Mouse (Mus musculus) myocyte (in vitro differentiated cells): ENCODE data around the gene Ifna6. TPM values are rescaled to one million over a fixed set of nuclear protein-coding genes. Genes with fewer than 3 reads are reported as not detected.
"Not testable (repeated sequence)": the region's sequence is repeated elsewhere in the genome, so short reads cannot be mapped to it uniquely, and the experiment has no call there.

Experiments
- H3K27me3 ChIP-seq: one replicate; pipeline ENCODE4 v1.6.1; 2011; ENCODE audit not compliant: control insufficient read depth, insufficient read depth, insufficient read length
- H3K36me3 ChIP-seq: one replicate; pipeline ENCODE4 v1.6.1; 2011; ENCODE audit not compliant: control insufficient read depth, insufficient read depth
- H3K4me2 ChIP-seq: one replicate; pipeline ENCODE4 v1.6.1; 2011; ENCODE audit warnings: low read depth, control low read depth
- H3K4me3 ChIP-seq: one replicate; pipeline ENCODE4 v1.5.1; 2011; ENCODE audit warnings: mild to moderate bottlenecking, control low read depth, moderate library complexity
- H3K79me2 ChIP-seq: one replicate; pipeline ENCODE4 v1.6.1; 2011; ENCODE audit not compliant: control insufficient read depth, insufficient read depth
- H3ac ChIP-seq: one replicate; pipeline ENCODE4 v1.6.1; 2011; ENCODE audit not compliant: control insufficient read depth, insufficient read length
- polyA plus RNA-seq: library from polyadenylated mRNA; unstranded; fragments of >200 nt; fragmentation: generic; extraction: Trizol; gene quantifications from one replicate; pipeline ENCODE4 v1.2.1, GENCODE M21; 2012; ENCODE audit warnings: missing spikeins

Ifna6 gene
- not detected for polyA plus RNA-seq

DNA sequence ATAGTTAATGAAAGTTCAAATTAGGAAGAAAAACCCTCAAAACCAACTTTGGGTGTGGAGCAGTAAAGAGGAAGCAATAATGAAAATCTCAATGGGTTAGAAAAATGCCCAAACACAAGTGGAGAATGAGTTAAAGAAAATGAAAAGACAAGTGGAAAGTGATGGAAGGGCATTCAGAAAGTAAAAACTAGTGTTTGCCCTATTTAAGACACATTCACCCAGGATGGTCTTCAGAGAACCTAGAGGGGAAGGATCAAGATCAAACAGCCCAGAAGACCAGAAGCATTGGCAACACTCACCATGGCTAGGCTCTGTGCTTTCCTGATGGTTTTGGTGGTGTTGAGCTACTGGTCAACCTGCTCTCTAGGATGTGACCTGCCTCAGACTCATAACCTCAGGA is at the start of gene Ifna6:
Gene Ifna6, plus strand, starts transcription at position 301 of the 400 bp plus-strand sequence.
- not testable (repeated sequence) for H3K79me2 ChIP-seq, H3K4me2 ChIP-seq, H3ac ChIP-seq, H3K4me3 ChIP-seq, H3K36me3 ChIP-seq, H3K27me3 ChIP-seq

DNA sequence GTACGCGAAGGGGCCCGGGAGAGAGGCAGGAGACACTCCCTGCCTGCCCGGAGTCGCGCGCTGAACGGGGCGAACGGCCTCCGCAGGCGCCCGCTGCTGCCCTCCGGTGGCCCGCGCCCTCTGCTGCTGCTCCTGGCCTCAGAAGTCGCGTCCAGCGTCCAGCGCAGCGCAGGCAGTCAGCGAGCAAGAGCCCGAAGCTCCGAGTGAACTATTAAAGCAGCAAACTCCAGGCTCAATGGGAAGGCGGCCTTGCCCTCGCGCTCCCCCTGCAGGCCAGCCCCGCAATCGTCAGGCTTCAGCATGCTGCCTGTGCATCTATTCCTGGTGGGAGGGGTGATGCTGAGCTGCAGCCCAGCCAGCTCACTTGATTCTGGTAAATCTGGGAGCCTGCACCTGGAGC is 47.7 kb upstream of the Ifna6 start, which contains the start of gene Gm13272:
Gene Gm13272, plus strand, starts transcription at position 301 of the 400 bp plus-strand sequence.
- H3K79me2 ChIP-seq, H3K4me2 ChIP-seq, H3K36me3 ChIP-seq, H3K4me3 ChIP-seq, H3K27me3 ChIP-seq, H3ac ChIP-seq: not testable (repeated sequence)

DNA sequence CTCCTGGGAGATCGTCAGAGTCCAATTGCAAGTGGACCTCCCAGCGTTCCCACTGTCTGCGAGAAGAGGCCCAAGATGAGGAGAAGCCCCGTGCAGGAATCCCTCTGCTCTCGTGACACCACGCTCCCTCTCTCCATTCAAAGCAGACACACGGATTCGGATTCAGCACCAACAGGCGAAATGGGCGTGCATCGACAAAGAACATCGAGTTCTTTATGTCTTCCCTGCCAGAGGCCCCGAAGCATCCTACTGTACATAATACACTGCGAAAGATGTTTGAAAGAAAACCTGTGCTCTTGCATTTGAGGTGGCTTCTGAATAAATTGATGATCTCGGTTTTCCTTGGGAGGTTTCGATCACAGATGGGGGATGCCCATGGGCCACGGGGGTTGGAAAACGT is 46.9 kb upstream of the Ifna6 start:
- H3K4me3 ChIP-seq, H3K79me2 ChIP-seq, H3K4me2 ChIP-seq, H3K27me3 ChIP-seq, H3K36me3 ChIP-seq, H3ac ChIP-seq: not testable (repeated sequence)

DNA sequence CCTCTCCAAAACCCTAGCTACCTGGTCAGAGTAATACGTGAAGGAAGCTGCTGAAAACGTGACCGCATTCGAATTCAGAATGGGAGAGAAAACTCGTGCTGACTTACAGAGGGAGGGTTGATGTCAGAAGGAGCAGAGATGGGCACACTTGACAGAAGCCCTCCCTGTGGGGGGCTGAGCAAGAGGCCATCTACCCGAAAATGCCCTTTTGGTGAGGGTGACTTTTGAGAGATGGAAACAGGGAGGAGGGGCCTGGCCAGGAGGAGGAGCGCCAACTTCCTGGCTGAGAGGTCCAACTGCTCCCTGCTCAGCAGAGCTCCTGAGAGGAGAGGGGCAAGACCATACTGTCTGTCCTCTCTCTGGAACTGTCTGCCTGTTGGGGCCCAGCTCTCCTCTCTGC is 45.4 kb upstream of the Ifna6 start, which contains the start of gene Ifnz:
Gene Ifnz, plus strand, starts transcription at position 301 of the 400 bp plus-strand sequence.
- H3ac ChIP-seq, H3K4me2 ChIP-seq, H3K27me3 ChIP-seq, H3K4me3 ChIP-seq, H3K36me3 ChIP-seq, H3K79me2 ChIP-seq: not testable (repeated sequence)

DNA sequence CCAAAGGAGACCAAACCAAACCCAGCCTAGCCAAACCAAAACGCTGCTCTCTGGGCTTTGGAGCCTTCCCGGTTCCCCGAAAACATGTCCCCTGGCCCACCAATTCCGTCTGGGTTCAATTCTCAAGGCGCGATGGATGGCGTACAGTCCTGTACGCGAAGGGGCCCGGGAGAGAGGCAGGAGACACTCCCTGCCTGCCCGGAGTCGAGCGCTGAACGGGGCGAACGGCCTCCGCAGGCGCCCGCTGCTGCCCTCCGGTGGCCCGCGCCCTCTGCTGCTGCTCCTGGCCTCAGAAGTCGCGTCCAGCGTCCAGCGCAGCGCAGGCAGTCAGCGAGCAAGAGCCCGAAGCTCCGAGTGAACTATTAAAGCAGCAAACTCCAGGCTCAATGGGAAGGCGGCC is 44.9 kb upstream of the Ifna6 start:
- H3K4me2 ChIP-seq, H3ac ChIP-seq, H3K79me2 ChIP-seq, H3K4me3 ChIP-seq, H3K27me3 ChIP-seq, H3K36me3 ChIP-seq: not testable (repeated sequence)

DNA sequence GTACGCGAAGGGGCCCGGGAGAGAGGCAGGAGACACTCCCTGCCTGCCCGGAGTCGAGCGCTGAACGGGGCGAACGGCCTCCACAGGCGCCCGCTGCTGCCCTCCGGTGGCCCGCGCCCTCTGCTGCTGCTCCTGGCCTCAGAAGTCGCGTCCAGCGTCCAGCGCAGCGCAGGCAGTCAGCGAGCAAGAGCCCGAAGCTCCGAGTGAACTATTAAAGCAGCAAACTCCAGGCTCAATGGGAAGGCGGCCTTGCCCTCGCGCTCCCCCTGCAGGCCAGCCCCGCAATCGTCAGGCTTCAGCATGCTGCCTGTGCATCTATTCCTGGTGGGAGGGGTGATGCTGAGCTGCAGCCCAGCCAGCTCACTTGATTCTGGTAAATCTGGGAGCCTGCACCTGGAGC is 41.8 kb upstream of the Ifna6 start, which contains the start of gene Gm13276:
Gene Gm13276, plus strand, starts transcription at position 301 of the 400 bp plus-strand sequence.
- H3ac ChIP-seq, H3K4me3 ChIP-seq, H3K4me2 ChIP-seq, H3K79me2 ChIP-seq, H3K36me3 ChIP-seq, H3K27me3 ChIP-seq: not testable (repeated sequence)

DNA sequence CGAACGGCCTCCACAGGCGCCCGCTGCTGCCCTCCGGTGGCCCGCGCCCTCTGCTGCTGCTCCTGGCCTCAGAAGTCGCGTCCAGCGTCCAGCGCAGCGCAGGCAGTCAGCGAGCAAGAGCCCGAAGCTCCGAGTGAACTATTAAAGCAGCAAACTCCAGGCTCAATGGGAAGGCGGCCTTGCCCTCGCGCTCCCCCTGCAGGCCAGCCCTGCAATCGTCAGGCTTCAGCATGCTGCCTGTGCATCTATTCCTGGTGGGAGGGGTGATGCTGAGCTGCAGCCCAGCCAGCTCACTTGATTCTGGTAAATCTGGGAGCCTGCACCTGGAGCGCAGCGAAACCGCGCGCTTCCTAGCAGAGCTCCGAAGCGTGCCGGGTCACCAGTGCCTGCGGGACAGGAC is 38.8 kb upstream of the Ifna6 start, which contains the start of gene Gm13277:
Gene Gm13277, plus strand, starts transcription at position 231 of the 400 bp plus-strand sequence.
- H3K4me3 ChIP-seq, H3K27me3 ChIP-seq, H3ac ChIP-seq, H3K4me2 ChIP-seq, H3K79me2 ChIP-seq, H3K36me3 ChIP-seq: not testable (repeated sequence)

DNA sequence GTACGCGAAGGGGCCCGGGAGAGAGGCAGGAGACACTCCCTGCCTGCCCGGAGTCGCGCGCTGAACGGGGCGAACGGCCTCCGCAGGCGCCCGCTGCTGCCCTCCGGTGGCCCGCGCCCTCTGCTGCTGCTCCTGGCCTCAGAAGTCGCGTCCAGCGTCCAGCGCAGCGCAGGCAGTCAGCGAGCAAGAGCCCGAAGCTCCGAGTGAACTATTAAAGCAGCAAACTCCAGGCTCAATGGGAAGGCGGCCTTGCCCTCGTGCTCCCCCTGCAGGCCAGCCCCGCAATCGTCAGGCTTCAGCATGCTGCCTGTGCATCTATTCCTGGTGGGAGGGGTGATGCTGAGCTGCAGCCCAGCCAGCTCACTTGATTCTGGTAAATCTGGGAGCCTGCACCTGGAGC is 36.0 kb upstream of the Ifna6 start, which contains the start of gene Gm13278:
Gene Gm13278, plus strand, starts transcription at position 301 of the 400 bp plus-strand sequence.
- not testable (repeated sequence) for H3ac ChIP-seq, H3K4me3 ChIP-seq, H3K36me3 ChIP-seq, H3K4me2 ChIP-seq, H3K79me2 ChIP-seq, H3K27me3 ChIP-seq

DNA sequence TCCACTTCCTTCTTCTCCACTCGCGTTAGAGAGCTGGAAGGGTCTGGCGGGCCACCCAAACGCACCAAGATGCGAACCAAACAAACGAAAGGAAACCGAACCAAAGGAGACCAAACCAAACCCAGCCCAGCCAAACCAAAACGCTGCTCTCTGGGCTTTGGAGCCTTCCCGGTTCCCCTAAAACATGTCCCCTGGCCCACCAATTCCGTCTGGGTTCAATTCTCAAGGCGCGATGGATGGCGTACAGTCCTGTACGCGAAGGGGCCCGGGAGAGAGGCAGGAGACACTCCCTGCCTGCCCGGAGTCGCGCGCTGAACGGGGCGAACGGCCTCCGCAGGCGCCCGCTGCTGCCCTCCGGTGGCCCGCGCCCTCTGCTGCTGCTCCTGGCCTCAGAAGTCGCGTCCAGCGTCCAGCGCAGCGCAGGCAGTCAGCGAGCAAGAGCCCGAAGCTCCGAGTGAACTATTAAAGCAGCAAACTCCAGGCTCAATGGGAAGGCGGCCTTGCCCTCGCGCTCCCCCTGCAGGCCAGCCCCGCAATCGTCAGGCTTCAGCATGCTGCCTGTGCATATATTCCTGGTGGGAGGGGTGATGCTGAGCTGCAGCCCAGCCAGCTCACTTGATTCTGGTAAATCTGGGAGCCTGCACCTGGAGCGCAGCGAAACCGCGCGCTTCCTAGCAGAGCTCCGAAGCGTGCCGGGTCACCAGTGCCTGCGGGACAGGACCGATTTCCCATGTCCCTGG is 33.1 kb upstream of the Ifna6 start, which contains the start of gene Gm13275:
Gene Gm13275, plus strand, starts transcription at position 552 of the 740 bp plus-strand sequence.
- not testable (repeated sequence) for H3K27me3 ChIP-seq, H3K4me3 ChIP-seq, H3K4me2 ChIP-seq, H3ac ChIP-seq, H3K79me2 ChIP-seq, H3K36me3 ChIP-seq

DNA sequence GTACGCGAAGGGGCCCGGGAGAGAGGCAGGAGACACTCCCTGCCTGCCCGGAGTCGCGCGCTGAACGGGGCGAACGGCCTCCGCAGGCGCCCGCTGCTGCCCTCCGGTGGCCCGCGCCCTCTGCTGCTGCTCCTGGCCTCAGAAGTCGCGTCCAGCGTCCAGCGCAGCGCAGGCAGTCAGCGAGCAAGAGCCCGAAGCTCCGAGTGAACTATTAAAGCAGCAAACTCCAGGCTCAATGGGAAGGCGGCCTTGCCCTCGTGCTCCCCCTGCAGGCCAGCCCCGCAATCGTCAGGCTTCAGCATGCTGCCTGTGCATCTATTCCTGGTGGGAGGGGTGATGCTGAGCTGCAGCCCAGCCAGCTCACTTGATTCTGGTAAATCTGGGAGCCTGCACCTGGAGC is 30.1 kb upstream of the Ifna6 start, which contains the start of gene Gm13279:
Gene Gm13279, plus strand, starts transcription at position 301 of the 400 bp plus-strand sequence.
- not testable (repeated sequence) for H3K79me2 ChIP-seq, H3K36me3 ChIP-seq, H3K27me3 ChIP-seq, H3K4me2 ChIP-seq, H3ac ChIP-seq, H3K4me3 ChIP-seq

DNA sequence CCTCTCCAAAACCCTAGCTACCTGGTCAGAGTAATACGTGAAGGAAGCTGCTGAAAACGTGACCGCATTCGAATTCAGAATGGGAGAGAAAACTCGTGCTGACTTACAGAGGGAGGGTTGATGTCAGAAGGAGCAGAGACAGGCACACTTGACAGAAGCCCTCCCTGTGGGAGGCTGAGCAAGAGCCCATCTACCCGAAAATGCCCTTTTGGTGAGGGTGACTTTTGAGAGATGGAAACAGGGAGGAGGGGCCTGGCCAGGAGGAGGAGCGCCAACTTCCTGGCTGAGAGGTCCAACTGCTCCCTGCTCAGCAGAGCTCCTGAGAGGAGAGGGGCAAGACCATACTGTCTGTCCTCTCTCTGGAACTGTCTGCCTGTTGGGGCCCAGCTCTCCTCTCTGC is 27.9 kb upstream of the Ifna6 start, which contains the start of gene Gm13285:
Gene Gm13285, plus strand, starts transcription at position 301 of the 400 bp plus-strand sequence.
- H3K79me2 ChIP-seq, H3K4me2 ChIP-seq, H3K27me3 ChIP-seq, H3ac ChIP-seq, H3K4me3 ChIP-seq, H3K36me3 ChIP-seq: not testable (repeated sequence)

DNA sequence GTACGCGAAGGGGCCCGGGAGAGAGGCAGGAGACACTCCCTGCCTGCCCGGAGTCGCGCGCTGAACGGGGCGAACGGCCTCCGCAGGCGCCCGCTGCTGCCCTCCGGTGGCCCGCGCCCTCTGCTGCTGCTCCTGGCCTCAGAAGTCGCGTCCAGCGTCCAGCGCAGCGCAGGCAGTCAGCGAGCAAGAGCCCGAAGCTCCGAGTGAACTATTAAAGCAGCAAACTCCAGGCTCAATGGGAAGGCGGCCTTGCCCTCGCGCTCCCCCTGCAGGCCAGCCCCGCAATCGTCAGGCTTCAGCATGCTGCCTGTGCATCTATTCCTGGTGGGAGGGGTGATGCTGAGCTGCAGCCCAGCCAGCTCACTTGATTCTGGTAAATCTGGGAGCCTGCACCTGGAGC is 24.3 kb upstream of the Ifna6 start, which contains the start of gene Gm13287:
Gene Gm13287, plus strand, starts transcription at position 301 of the 400 bp plus-strand sequence.
- H3K36me3 ChIP-seq, H3K27me3 ChIP-seq, H3K4me3 ChIP-seq, H3ac ChIP-seq, H3K79me2 ChIP-seq, H3K4me2 ChIP-seq: not testable (repeated sequence)

DNA sequence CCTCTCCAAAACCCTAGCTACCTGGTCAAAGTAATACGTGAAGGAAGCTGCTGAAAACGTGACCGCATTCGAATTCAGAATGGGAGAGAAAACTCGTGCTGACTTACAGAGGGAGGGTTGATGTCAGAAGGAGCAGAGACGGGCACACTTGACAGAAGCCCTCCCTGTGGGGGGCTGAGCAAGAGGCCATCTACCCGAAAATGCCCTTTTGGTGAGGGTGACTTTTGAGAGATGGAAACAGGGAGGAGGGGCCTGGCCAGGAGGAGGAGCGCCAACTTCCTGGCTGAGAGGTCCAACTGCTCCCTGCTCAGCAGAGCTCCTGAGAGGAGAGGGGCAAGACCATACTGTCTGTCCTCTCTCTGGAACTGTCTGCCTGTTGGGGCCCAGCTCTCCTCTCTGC is 22.0 kb upstream of the Ifna6 start, which contains the start of gene Gm13288:
Gene Gm13288, plus strand, starts transcription at position 301 of the 400 bp plus-strand sequence.
- H3K4me3 ChIP-seq, H3K4me2 ChIP-seq, H3K27me3 ChIP-seq, H3K79me2 ChIP-seq, H3ac ChIP-seq, H3K36me3 ChIP-seq: not testable (repeated sequence)
